Mouse (Mus musculus): Measurements from ENCODE around the gene Gnpat. TPM values are rescaled to one million over a fixed set of nuclear protein-coding genes. Genes with fewer than 3 reads are reported as not detected.

Gnpat gene
- total and polyA plus RNA-seq, 2 experiments from 2014 or later = 114 to 117 TPM

DNA sequence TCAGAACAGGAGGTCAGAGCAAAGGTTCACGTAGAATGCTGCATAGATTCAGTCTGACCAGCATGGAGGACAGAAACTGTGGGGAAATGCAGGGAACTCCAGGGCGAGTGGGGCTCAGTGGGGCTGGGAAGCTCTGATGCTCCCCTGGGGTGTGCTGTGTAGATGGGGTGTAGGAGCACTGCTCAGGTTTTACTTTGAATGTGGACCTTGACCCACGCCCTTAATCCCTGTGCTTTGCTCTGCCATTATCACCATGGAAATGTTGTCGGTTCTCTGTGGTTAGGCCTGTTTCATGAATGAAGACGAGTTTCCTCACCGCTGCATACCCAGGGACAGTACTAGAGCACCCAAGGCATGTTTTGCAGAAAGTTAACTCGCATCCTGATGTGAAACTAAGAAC lies 8.6 kb downstream of the Gnpat start:
- no peaks in the 10 kb centered on the region for H3K9me3 ChIP-seq (replicated peaks; ENCODE audit: control insufficient read depth, low read length)
- H3K27me3 ChIP-seq (ENCODE audit: control insufficient read depth, insufficient read depth, low read length) = no peaks in the 10 kb centered on the region
- H3K9ac ChIP-seq (replicated peaks; ENCODE audit: low read depth, low read length) = no peak overlapping the region
- TF ChIP-seq EP300 (IDR thresholded peaks at IDR 0.05; ENCODE audit: low read depth) = no peak
- no peak for TF ChIP-seq CTCF (IDR thresholded peaks at IDR 0.05; ENCODE audit: low read depth)
- H3K4me1 ChIP-seq (ENCODE audit: control insufficient read depth, insufficient read depth) = peaks cover 27% of the 10 kb centered on the region
- ATAC-seq (ENCODE audit: insufficient read depth, low read depth) (no peak), DNase-seq (ENCODE audit: low spot score) (no peak)
- H3K4me3 ChIP-seq (ENCODE audit: low read depth, low read length) = no peak overlapping the region
- 91% methylated on average over 7 of the region's 7 CpGs for WGBS
- H3K27ac ChIP-seq (ENCODE audit: low read depth) = no peak overlapping the region
- peaks cover 54% of the 10 kb centered on the region for H3K36me3 ChIP-seq (replicated peaks; ENCODE audit: control insufficient read depth, insufficient read depth, low read length)
- H3K4me2 ChIP-seq (ENCODE audit: low read depth, low read length) = no peak overlapping the region

DNA sequence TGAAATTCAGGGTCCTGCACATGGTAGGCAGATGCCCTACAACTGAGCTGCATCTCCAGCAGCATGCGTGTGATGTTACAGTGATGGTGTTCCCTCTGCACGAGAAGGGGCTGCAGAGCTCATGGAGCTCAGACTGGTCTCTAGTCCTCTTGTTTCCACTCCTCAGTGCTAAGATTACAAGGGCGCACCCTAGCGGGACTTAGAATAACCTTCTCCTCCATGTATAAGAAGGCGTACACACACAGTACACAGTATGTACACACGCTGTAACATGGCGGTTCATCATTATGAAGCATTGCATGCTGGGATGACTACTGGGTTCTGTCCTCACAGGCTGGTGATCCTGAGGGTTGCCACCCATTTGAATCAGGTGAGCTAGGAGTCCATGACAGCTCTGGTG lies 9.2 kb downstream of the Gnpat start:
- H3K9ac ChIP-seq (replicated peaks; ENCODE audit: low read depth, low read length) = no peak overlapping the region
- no peaks in the 10 kb centered on the region for H3K9me3 ChIP-seq (replicated peaks; ENCODE audit: control insufficient read depth, low read length)
- no peaks in the 10 kb centered on the region for H3K27me3 ChIP-seq (ENCODE audit: control insufficient read depth, insufficient read depth, low read length)
- peaks cover 21% of the 10 kb centered on the region for H3K4me1 ChIP-seq (ENCODE audit: control insufficient read depth, insufficient read depth)
- peaks cover 60% of the 10 kb centered on the region for H3K36me3 ChIP-seq (replicated peaks; ENCODE audit: control insufficient read depth, insufficient read depth, low read length)
- 91% methylated on average over 7 of the region's 7 CpGs for WGBS
- no peak overlapping the region for H3K4me2 ChIP-seq (ENCODE audit: low read depth, low read length)
- DNase-seq (ENCODE audit: low spot score) (no peak), ATAC-seq (ENCODE audit: insufficient read depth, low read depth) (no peak)
- TF ChIP-seq EP300 (IDR thresholded peaks at IDR 0.05; ENCODE audit: low read depth) (no peak), CTCF (IDR thresholded peaks at IDR 0.05; ENCODE audit: low read depth) (no peak)
- H3K4me3 ChIP-seq (ENCODE audit: low read depth, low read length) = no peak overlapping the region
- no peak overlapping the region for H3K27ac ChIP-seq (ENCODE audit: low read depth)

DNA sequence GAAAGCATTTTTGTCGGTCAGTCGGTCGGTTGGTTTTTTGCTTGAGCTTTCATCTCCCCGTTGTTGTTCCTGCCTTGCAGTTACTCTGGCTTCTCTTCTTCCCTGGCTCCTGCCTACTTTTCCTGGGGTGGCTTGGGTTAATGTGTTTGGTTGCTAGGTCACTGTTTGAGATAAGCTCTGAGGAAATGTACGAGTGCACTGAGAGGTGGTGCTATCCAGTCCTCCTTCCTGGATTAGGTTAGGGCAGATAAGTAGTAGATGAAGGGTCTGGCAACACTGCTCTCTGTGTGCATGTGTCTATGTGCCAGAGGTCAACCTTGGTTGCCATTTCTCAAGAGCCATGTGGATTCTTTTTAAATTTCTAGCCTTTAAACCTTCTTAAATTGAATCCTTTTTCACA lies 9.9 kb downstream of the Gnpat start:
- no peak overlapping the region for H3K9ac ChIP-seq (replicated peaks; ENCODE audit: low read depth, low read length)

DNA sequence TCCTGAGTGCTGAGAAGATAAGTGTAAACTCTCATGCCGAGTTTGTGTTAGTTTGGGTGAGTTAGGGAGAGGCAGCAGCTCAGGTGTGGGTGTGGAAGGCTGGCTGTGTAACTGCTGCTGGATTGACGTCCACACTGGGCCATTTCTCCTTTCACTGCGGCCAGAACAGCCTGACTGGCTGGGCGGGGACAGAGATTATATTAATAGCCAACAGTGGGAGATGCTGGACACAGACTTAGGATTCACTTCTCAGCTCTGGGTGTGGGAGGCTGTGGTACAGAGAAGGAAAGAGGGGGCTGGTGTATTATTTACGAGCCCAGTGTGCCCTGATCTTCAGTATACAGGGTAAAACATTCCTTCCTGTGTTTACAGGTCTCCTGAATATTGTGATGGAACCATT lies 15.3 kb downstream of the Gnpat start:
- no peak for ATAC-seq (ENCODE audit: insufficient read depth, low read depth)

More for the DNA sequence above, 9.9 kb downstream of the Gnpat start:
- 21% methylated on average over 5 of the region's 5 CpGs for WGBS
- DNase-seq (ENCODE audit: low spot score) = peak; percentile 42
- peak; percentile 74 for ATAC-seq (ENCODE audit: insufficient read depth, low read depth)
- Histone ChIP-seq H3K27me3 (ENCODE audit: control insufficient read depth, insufficient read depth, low read length) (no peaks in the 10 kb centered on the region), H3K36me3 (replicated peaks; ENCODE audit: control insufficient read depth, insufficient read depth, low read length) (peaks cover 66% of the 10 kb centered on the region), H3K9me3 (replicated peaks; ENCODE audit: control insufficient read depth, low read length) (no peaks in the 10 kb centered on the region), H3K4me2 (ENCODE audit: low read depth, low read length) (no peak overlapping the region), H3K4me1 (ENCODE audit: control insufficient read depth, insufficient read depth) (peaks cover 15% of the 10 kb centered on the region), H3K27ac (ENCODE audit: low read depth) (peak overlapping the region; percentile 52; the same call in 1 of the 2 replicates), H3K4me3 (ENCODE audit: low read depth, low read length) (no peak overlapping the region)
- TF ChIP-seq CTCF (IDR thresholded peaks at IDR 0.05; ENCODE audit: low read depth) (no peak), EP300 (IDR thresholded peaks at IDR 0.05; ENCODE audit: low read depth) (no peak)

DNA sequence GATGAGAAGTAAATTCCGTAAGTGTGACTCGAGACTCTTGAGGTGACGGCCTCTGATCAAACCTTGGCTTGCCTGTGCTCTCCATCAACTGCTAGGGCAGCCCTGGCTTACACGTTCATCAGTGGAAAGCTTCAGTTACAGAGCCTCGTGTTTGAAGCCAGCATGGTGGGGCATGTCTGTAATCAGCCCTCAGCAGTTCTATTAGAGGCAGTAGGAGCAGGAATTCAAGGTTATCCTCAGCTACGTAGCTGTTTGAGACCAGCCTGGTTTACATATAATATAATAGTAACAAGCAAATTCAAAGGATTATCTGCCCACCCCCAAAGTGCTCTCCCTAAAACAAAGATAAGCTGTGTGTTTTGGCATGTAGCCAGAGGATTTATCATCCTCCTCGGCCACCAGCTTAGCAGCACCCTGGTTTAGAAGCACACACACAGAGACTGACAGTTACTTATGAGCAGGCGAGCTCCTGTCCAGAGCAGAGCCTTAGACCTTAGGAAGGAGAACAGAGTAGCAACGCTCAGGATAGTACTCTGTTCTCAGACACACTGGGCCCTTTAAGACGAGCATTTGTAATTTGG lies 16.2 kb downstream of the Gnpat start:
- WGBS = 46% methylated on average over 10 of the region's 10 CpGs
- Histone ChIP-seq H3K4me1 (ENCODE audit: control insufficient read depth, insufficient read depth) (no peaks in the 10 kb centered on the region), H3K9me3 (replicated peaks; ENCODE audit: control insufficient read depth, low read length) (no peaks in the 10 kb centered on the region), H3K36me3 (replicated peaks; ENCODE audit: control insufficient read depth, insufficient read depth, low read length) (peaks cover 94% of the 10 kb centered on the region), H3K27me3 (ENCODE audit: control insufficient read depth, insufficient read depth, low read length) (no peaks in the 10 kb centered on the region), H3K27ac (ENCODE audit: low read depth) (no peak overlapping the region), H3K4me3 (ENCODE audit: low read depth, low read length) (no peak overlapping the region), H3K9ac (replicated peaks; ENCODE audit: low read depth, low read length) (no peak overlapping the region), H3K4me2 (ENCODE audit: low read depth, low read length) (no peak overlapping the region)
- TF ChIP-seq CTCF (IDR thresholded peaks at IDR 0.05; ENCODE audit: low read depth) (no peak), EP300 (IDR thresholded peaks at IDR 0.05; ENCODE audit: low read depth) (no peak)
- DNase-seq (ENCODE audit: low spot score) = no peak
- ATAC-seq (ENCODE audit: insufficient read depth, low read depth) = no peak

More for the DNA sequence above, 15.3 kb downstream of the Gnpat start:
- peaks cover 94% of the 10 kb centered on the region for H3K36me3 ChIP-seq (replicated peaks; ENCODE audit: control insufficient read depth, insufficient read depth, low read length)
- no peak overlapping the region for H3K9ac ChIP-seq (replicated peaks; ENCODE audit: low read depth, low read length)
- TF ChIP-seq EP300 (IDR thresholded peaks at IDR 0.05; ENCODE audit: low read depth) (no peak), CTCF (IDR thresholded peaks at IDR 0.05; ENCODE audit: low read depth) (no peak)
- no peak for DNase-seq (ENCODE audit: low spot score)
- H3K9me3 ChIP-seq (replicated peaks; ENCODE audit: control insufficient read depth, low read length) = no peaks in the 10 kb centered on the region
- no peak overlapping the region for H3K4me3 ChIP-seq (ENCODE audit: low read depth, low read length)
- no peak overlapping the region for H3K27ac ChIP-seq (ENCODE audit: low read depth)
- no peak overlapping the region for H3K4me2 ChIP-seq (ENCODE audit: low read depth, low read length)
- H3K27me3 ChIP-seq (ENCODE audit: control insufficient read depth, insufficient read depth, low read length) = no peaks in the 10 kb centered on the region
- 68% methylated on average over 5 of the region's 5 CpGs for WGBS
- H3K4me1 ChIP-seq (ENCODE audit: control insufficient read depth, insufficient read depth) = peaks cover 1% of the 10 kb centered on the region; the same call in 1 of the 2 replicates

DNA sequence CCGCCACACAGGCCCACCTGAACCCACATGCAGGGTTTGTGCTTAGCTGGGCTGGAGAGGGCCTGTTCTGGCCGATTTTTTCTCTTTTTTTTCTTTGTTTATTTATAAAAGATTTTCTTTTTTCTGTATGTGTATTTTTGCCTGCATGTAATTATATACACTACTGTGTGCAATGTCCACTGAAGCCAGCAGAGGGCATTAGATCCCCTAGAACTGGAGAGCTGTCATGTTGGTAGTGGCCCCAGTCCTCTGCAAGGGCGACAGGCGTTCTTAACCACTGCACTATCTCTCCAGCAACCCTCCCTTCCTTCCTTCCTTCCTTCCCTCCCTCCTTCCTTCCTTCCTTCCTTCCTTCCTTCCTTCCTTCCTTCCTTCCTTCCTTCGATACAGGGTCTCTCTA lies 25.6 kb downstream of the Gnpat start:
- TF ChIP-seq CTCF (IDR thresholded peaks at IDR 0.05; ENCODE audit: low read depth) (0 out of 2 replicates have a peak, but pooled peaks have one; percentile 10), EP300 (IDR thresholded peaks at IDR 0.05; ENCODE audit: low read depth) (no peak)
- no peak for ATAC-seq (ENCODE audit: insufficient read depth, low read depth)
- WGBS = 93% methylated on average over 5 of the region's 5 CpGs
- Histone ChIP-seq H3K4me1 (ENCODE audit: control insufficient read depth, insufficient read depth) (no peaks in the 10 kb centered on the region), H3K36me3 (replicated peaks; ENCODE audit: control insufficient read depth, insufficient read depth, low read length) (peaks cover 83% of the 10 kb centered on the region), H3K27me3 (ENCODE audit: control insufficient read depth, insufficient read depth, low read length) (no peaks in the 10 kb centered on the region), H3K27ac (ENCODE audit: low read depth) (no peak overlapping the region), H3K4me3 (ENCODE audit: low read depth, low read length) (no peak overlapping the region), H3K9ac (replicated peaks; ENCODE audit: low read depth, low read length) (no peak overlapping the region), H3K4me2 (ENCODE audit: low read depth, low read length) (no peak overlapping the region), H3K9me3 (replicated peaks; ENCODE audit: control insufficient read depth, low read length) (no peaks in the 10 kb centered on the region; the same call in 1 of the 2 replicates)
- no peak for DNase-seq (ENCODE audit: low spot score)
